Mouse (Mus musculus) erythroblast, embryonic 14.5 days (primary cell): ENCODE measurements around the gene Rbm17. TPM values are rescaled to one million over a fixed set of nuclear protein-coding genes. Genes with fewer than 3 reads are reported as not detected.

Source experiments
- H3K27me3 ChIP-seq: 2 replicates; pipeline ENCODE4 v1.6.1; 2012; ENCODE audit warnings: inconsistent platforms; ENCODE audit not compliant: control insufficient read depth
- H3K36me3 ChIP-seq: 2 replicates; pipeline ENCODE4 v1.6.1; 2012; ENCODE audit warnings: mild to moderate bottlenecking, inconsistent platforms; ENCODE audit not compliant: control insufficient read depth
- H3K4me1 ChIP-seq: 2 replicates; pipeline ENCODE4 v1.6.1; 2012; ENCODE audit warnings: inconsistent platforms; ENCODE audit not compliant: control insufficient read depth
- H3K4me3 ChIP-seq: replicated peaks from 2 replicates; pipeline ENCODE3; 2012; ENCODE audit warnings: moderate library complexity, mild to moderate bottlenecking, inconsistent platforms
- H3K9me3 ChIP-seq: 2 replicates; pipeline ENCODE4 v1.6.1; 2012; ENCODE audit warnings: low read length, inconsistent platforms, mixed read lengths; ENCODE audit not compliant: control insufficient read depth
- GATA1 ChIP-seq: IDR thresholded peaks from 2 replicates; pipeline ENCODE4 v1.6.1; 2012; ENCODE audit warnings: low read length, inconsistent platforms, mixed read lengths
- TAL1 ChIP-seq: IDR thresholded peaks from 3 replicates; pipeline ENCODE4 v1.6.1; 2012; ENCODE audit warnings: low read length, inconsistent platforms, mixed read lengths
- polyA plus RNA-seq: library from polyadenylated mRNA; stranded (reverse); fragments of >175 nt; gene quantifications from 2 replicates; pipeline ENCODE4 v1.2.3, GENCODE M21; 2012

Rbm17 gene
- polyA plus RNA-seq, 1 experiment, result 3.4 TPM

DNA sequence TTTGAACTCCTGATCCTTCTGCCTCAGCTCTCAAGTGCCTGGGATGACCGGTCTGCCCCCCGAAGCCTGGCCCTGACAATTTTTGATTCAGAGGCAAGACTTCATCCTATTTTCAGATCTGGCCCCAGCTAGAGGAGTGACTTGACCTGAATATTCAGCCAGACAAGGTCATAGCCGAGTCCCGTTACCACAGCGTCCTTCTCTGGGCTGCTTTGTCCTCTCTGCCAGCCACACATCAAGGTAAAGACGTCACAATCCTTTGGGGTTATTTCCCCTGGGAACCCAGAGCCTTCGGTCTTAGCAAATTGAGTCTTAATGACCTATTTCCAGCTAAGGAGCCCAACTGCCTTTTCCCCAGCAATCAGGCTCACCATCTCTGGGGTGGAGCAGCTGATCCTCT, 35.5 kb downstream of the Rbm17 start:
- TF ChIP-seq TAL1 (no peak), GATA1 (no peak)
- Histone ChIP-seq H3K4me1 (no peaks in the 10 kb centered on the region), H3K9me3 (no peaks in the 10 kb centered on the region), H3K27me3 (no peaks in the 10 kb centered on the region), H3K4me3 (no peak overlapping the region), H3K36me3 (no peaks in the 10 kb centered on the region)

DNA sequence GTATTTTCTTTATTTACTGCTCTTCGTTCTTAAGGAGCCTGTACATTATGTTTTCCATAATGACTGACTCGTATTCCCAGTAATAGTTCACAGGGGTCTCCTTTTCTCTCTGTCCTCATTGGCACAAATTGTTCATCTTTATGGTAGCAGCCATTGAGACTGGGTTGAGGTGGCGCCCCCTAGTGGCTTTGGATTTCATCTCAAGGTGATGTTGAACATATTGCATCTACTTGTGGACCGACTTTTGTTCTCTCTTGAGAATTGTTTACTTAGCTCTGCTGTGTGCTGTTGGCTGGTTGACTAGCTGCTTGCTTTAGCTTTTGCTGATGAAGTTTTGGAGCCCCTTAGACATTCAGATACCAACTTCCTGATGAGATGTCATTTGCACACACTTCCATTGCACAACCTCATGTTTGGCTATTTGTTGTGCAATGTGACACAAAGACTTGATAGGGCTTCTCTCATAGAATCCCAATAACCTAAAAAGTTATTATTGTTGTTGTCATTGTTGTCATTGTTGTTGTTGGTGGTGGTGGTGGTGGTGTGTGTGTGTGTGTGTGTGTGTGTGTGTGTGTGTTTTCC, 36.1 kb downstream of the Rbm17 start:
- Histone ChIP-seq H3K9me3 (no peaks in the 10 kb centered on the region), H3K27me3 (no peaks in the 10 kb centered on the region), H3K4me1 (no peaks in the 10 kb centered on the region), H3K36me3 (no peaks in the 10 kb centered on the region), H3K4me3 (no peak overlapping the region)
- TF ChIP-seq GATA1, result no peak
- no peak for TF ChIP-seq TAL1

GRCm38 (mm10) chr2:11566898-11567297, 37.1 kb downstream of the Rbm17 start:
- TF ChIP-seq GATA1 (no peak), TAL1 (no peak)
- Histone ChIP-seq H3K4me3 (no peak overlapping the region), H3K36me3 (no peaks in the 10 kb centered on the region), H3K4me1 (no peaks in the 10 kb centered on the region), H3K27me3 (no peaks in the 10 kb centered on the region), H3K9me3 (no peaks in the 10 kb centered on the region)

DNA sequence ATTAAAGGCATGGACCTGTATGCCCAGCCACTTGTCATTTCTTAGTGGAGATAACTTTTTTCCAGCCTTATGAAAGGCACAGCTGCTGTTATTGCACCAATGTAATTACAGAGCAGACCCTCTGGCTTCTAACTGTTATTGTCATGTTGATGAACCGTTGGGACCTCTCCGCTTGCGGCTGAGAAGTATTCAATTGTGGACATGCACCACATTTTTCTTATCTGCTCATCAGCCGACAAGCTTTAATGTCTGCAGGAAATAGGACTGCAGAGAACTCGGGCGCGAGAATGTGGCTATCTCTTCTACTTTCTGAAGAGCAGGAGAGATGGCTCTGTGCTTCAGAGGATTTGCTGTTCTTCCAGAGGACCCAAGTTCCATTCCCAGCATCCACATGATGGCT, 37.7 kb downstream of the Rbm17 start:
- Histone ChIP-seq H3K4me3 (no peak overlapping the region), H3K27me3 (no peaks in the 10 kb centered on the region), H3K4me1 (no peaks in the 10 kb centered on the region), H3K9me3 (no peaks in the 10 kb centered on the region), H3K36me3 (no peaks in the 10 kb centered on the region)
- TF ChIP-seq GATA1 (no peak), TAL1 (no peak)

GRCm38 (mm10) chr2:11564768-11565167, 39.2 kb downstream of the Rbm17 start:
- H3K4me3 ChIP-seq, result no peak overlapping the region
- H3K36me3 ChIP-seq, result no peaks in the 10 kb centered on the region
- no peak for TF ChIP-seq GATA1
- no peak for TF ChIP-seq TAL1
- no peaks in the 10 kb centered on the region for H3K27me3 ChIP-seq
- no peaks in the 10 kb centered on the region for H3K9me3 ChIP-seq
- no peaks in the 10 kb centered on the region for H3K4me1 ChIP-seq

GRCm38 (mm10) chr2:11563256-11563655, 40.7 kb downstream of the Rbm17 start:
- TF ChIP-seq TAL1 (no peak), GATA1 (no peak)
- Histone ChIP-seq H3K27me3 (no peaks in the 10 kb centered on the region), H3K4me1 (no peaks in the 10 kb centered on the region), H3K4me3 (no peak overlapping the region), H3K36me3 (no peaks in the 10 kb centered on the region), H3K9me3 (no peaks in the 10 kb centered on the region)

- Histone ChIP-seq H3K4me1 (peaks cover 2% of the 10 kb centered on the region), H3K36me3 (no peaks in the 10 kb centered on the region), H3K4me3 (no peak overlapping the region), H3K9me3 (no peaks in the 10 kb centered on the region), H3K27me3 (peaks cover 15% of the 10 kb centered on the region)
- TF ChIP-seq TAL1 (no peak), GATA1 (no peak)
Measured at GRCm38 (mm10) chr2:11558654-11559053, 45.3 kb downstream of the Rbm17 start.

- H3K4me1 ChIP-seq, result peaks cover 8% of the 10 kb centered on the region
- H3K9me3 ChIP-seq, result no peaks in the 10 kb centered on the region
- H3K27me3 ChIP-seq, result peaks cover 29% of the 10 kb centered on the region
- no peak overlapping the region for H3K4me3 ChIP-seq
- TF ChIP-seq GATA1, result no peak
- TF ChIP-seq TAL1, result no peak
- H3K36me3 ChIP-seq, result no peaks in the 10 kb centered on the region
Measured at GRCm38 (mm10) chr2:11557244-11557643, 46.7 kb downstream of the Rbm17 start.

DNA sequence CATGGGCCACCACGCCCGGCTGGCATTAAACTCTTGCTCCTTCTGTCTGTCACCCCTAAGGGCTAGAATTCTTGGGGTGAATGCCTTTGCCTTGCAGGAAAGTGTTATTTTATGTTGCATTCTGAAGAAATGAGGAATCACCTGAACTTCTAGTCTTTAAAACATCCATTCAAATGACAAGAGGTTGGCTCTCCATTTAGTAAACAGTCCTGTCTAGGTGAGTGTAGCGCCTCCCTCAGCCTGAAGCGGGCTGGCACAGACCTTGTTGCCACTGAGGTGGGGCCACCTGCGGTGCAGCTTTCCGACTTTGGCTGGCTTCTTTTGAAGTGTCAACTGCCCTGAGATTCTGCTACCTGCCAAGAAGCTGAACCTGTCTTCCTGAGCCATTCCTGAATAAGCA, 48.6 kb downstream of the Rbm17 start:
- Histone ChIP-seq H3K36me3 (no peaks in the 10 kb centered on the region), H3K4me3 (no peak overlapping the region), H3K27me3 (peaks cover 31% of the 10 kb centered on the region), H3K9me3 (no peaks in the 10 kb centered on the region), H3K4me1 (peaks cover 8% of the 10 kb centered on the region)
- TF ChIP-seq TAL1 (no peak), GATA1 (no peak)
